Mouse (Mus musculus): ENCODE results near the gene Lix1l.

DNA sequence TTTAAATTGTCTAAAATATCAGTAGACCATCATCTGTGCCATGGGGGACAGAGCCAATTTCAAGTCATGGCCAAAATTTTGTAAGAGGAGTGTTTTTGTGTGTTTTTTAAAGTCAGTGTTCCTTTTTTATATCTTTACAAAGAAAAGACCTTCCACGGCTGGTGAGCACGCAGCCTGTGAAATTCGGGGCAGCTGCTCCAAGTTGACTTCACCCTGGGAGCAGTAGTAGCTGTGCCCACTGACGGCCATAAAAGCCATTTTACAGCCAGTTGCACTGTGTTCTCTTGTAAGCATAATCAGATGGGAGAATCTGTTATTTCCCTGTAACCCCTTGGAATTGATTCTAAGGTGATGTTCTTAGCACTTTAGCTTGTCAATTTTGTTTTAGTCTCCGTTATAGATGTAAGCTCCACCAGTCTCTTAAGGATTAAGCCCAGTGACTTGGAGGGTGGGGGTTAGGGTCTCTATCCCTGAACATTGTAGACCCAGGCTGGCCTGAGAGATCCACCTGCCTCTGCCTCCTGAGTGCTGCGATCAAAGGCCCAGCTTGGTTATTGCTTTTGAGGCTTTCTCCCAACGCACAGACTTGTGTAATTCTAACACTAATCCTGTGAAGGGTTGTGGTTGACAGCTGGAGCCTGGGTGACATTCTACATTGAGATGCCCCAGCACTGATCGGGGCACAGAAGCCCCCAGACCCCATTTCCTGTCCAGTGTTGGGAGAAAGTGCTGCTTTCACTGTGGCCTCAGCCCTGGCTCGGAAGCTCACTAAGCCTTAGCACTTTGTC, 39.9 kb upstream of the Lix1l start:
- TF ChIP-seq CTCF (IDR thresholded peaks at IDR 0.05; ENCODE audit: low read depth, low read length), result no peak
- no peak for TF ChIP-seq POLR2A (IDR thresholded peaks at IDR 0.05; ENCODE audit: extremely low read depth, insufficient read depth, low read length)

Measured in liver, adult 2 months (tissue).